Mouse (Mus musculus) hindbrain, embryonic 15.5 days (tissue): ENCODE measurements around the gene Zbtb32. TPM values are rescaled to one million over a fixed set of nuclear protein-coding genes. Genes with fewer than 3 reads are reported as not detected.

Experiments
- ATAC-seq: fragments of 200-750 bp; cut with Nextera tagmentation; 2 replicates; pipeline ENCODE4 v1.8.0; 2017; ENCODE audit warnings: low read depth, moderate number of reproducible peaks, moderate TSS enrichment; ENCODE audit not compliant: low FRiP score
- H3K27ac ChIP-seq: fragments of 300-500 bp; sonication (generic); replicated peaks from 2 replicates; pipeline ENCODE4 v1.5.1; 2015; ENCODE audit warnings: mild to moderate bottlenecking, inconsistent platforms
- H3K27me3 ChIP-seq: fragments of 300-500 bp; sonication (generic); 2 replicates; pipeline ENCODE4 v1.6.1; 2015; ENCODE audit warnings: control low read depth, inconsistent platforms
- H3K36me3 ChIP-seq: fragments of 300-500 bp; sonication (generic); 2 replicates; pipeline ENCODE4 v1.6.1; 2015; ENCODE audit warnings: control low read depth, inconsistent platforms
- H3K4me1 ChIP-seq: fragments of 300-500 bp; sonication (generic); replicated peaks from 2 replicates; pipeline ENCODE4 v1.6.1; 2015; ENCODE audit warnings: control low read depth, inconsistent platforms
- H3K4me2 ChIP-seq: fragments of 300-500 bp; sonication (generic); 2 replicates; pipeline ENCODE4 v1.6.1; 2015; ENCODE audit warnings: moderate library complexity, mild to moderate bottlenecking, inconsistent platforms
- H3K4me3 ChIP-seq: fragments of 300-500 bp; sonication (generic); 2 replicates; pipeline ENCODE4 v1.5.1; 2015; ENCODE audit warnings: mild to moderate bottlenecking, inconsistent platforms
- H3K9ac ChIP-seq: fragments of 300-500 bp; sonication (generic); 2 replicates; pipeline ENCODE4 v1.6.1; 2015; ENCODE audit warnings: inconsistent platforms
- H3K9me3 ChIP-seq: fragments of 300-500 bp; sonication (generic); 2 replicates; pipeline ENCODE4 v1.6.1; 2016; ENCODE audit warnings: control low read depth, inconsistent platforms
- WGBS: fragments of 180-500 bp; shearing (Covaris S2); methylation state at CpG from one replicate; pipeline ENCODE4 v1.1.7; 2015; 5-methylcytosine and 5-hydroxymethylcytosine counted together
- polyA plus RNA-seq: library from polyadenylated mRNA; unstranded; fragments of >200 nt; fragmentation: Nextera tagmentation; extraction: Ambion mirVana; gene quantifications from 2 replicates; pipeline ENCODE4 v1.2.1, GENCODE M21; 2015

Gene Zbtb32
- 0.10 and 0.37 TPM in 2 replicates for polyA plus RNA-seq

DNA sequence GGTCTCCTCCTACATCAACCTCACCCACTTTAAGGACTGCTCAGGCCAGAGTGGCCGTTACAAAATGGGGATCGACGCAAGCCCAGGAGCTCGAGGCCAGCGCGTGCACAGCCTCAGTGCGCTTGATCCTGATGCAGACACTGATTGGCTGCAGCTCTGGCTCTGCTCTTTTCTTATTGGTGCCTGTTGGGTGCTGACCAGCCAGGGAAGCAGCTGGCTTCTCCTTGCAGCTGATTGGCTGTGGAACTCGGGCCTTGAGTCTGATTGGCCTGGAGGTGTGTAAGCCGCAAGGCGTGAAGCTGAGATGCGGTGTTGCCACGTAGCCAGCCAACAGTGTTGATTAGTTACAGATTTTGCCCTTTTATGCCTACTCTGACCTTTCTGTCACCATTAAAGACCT is at the start of gene Zbtb32:
Gene Zbtb32, minus strand, starts transcription at position 124 of the 400 bp plus-strand sequence.
- no peaks in the 10 kb centered on the region for H3K27me3 ChIP-seq
- peak within 1 kb of the TSS; percentile 50 for H3K4me2 ChIP-seq
- 91% methylated on average over 12 of the region's 12 CpGs for WGBS
- peak within 1 kb of the TSS; percentile 23 for H3K4me3 ChIP-seq
- H3K36me3 ChIP-seq: no peaks in the 10 kb centered on the region
- H3K4me1 ChIP-seq: peaks cover 14% of the 10 kb centered on the region
- H3K27ac ChIP-seq: peak within 1 kb of the TSS; percentile 27; the same call in 1 of the 2 replicates
- no peaks in the 10 kb centered on the region for H3K9me3 ChIP-seq
- no peak within 1 kb of the TSS for H3K9ac ChIP-seq
- ATAC-seq: no peak

DNA sequence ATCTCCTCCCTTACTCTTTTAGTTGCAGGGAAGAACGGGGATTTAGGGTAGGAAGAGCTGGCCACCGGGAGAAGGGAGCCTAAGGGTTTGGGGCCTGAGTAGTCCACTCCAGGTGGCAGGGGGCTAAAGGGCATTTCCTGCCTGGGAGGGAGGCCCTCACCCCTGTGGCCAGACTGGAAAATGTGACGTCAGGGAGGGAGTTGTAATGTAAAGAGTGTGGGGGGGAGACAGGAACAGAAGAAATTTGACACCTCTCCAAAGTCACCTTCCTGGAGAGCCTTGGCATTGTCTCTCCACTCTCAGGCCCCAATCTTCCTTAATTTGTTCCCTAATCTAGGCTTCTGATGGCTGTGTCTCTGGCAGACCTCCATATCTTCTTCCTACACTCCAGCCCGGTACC is 40.4 kb upstream of the Zbtb32 start:
- ATAC-seq: no peak
- H3K36me3 ChIP-seq: peaks cover 43% of the 10 kb centered on the region
- no peak overlapping the region for H3K27ac ChIP-seq
- H3K27me3 ChIP-seq: peaks cover 33% of the 10 kb centered on the region
- H3K4me1 ChIP-seq: peaks cover 5% of the 10 kb centered on the region
- no peak overlapping the region for H3K9ac ChIP-seq
- H3K4me3 ChIP-seq: no peak overlapping the region
- H3K4me2 ChIP-seq: no peak overlapping the region
- 21% methylated on average over 4 of the region's 4 CpGs for WGBS
- no peaks in the 10 kb centered on the region for H3K9me3 ChIP-seq

DNA sequence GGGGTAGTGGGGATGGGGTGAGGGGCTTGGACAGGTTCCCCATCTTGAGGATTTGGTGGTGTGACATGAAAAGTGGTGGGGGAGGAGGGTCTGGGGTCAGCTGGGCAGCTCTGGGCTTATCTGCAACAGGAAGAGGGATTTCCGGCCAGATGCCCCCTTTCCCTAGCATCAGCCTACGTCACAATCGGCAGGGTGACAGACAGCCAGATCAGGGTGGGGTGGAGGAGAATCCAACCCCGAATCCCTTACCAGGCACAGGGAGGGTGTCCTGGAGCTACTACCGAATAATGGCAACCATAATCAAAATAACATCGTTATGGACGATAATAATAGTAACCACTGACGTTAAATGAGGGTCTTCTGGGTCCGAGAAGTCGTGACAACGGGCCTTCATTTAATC is 37.7 kb upstream of the Zbtb32 start:
- H3K4me1 ChIP-seq: peaks cover 5% of the 10 kb centered on the region
- no peak for ATAC-seq
- H3K9me3 ChIP-seq: no peaks in the 10 kb centered on the region
- H3K27me3 ChIP-seq: peaks cover 55% of the 10 kb centered on the region
- WGBS: 31% methylated on average over 11 of the region's 11 CpGs
- H3K4me2 ChIP-seq: no peak overlapping the region
- no peak overlapping the region for H3K27ac ChIP-seq
- no peak overlapping the region for H3K9ac ChIP-seq
- no peak overlapping the region for H3K4me3 ChIP-seq
- H3K36me3 ChIP-seq: peaks cover 16% of the 10 kb centered on the region

GRCm38 (mm10) chr7:30635752-30636151 is 37.0 kb upstream of the Zbtb32 start, which contains the start of gene Etv2:
Etv2 (minus strand) TSS chr7:30635852.
- 2% methylated on average over 5 of the region's 5 CpGs for WGBS

DNA sequence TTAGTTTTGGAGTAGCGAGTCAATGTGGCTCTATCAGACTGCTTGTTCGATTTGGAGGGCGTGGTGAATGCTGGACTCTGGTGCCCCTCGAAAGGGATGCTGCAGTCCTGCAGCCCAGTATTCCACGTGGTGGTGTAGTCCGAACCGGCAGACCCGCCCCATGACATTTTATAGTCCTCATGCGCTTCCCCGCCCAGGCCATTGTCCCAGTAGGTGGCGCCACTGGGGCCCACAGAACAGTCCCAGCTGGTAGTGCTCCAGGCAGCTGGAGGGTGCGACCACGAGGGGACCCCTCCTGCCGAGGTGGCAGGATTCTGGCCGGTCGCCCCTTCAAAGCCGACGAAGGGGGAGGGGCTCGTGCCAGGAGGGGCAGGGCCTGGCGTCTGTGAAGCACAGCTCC is 35.9 kb upstream of the Zbtb32 start:
- ATAC-seq: peak; percentile 27; the same call in 1 of the 2 replicates
- Histone ChIP-seq H3K9ac (no peak overlapping the region), H3K27ac (no peak overlapping the region), H3K9me3 (no peaks in the 10 kb centered on the region), H3K4me2 (peak overlapping the region; percentile 34), H3K36me3 (no peaks in the 10 kb centered on the region), H3K27me3 (peaks cover 70% of the 10 kb centered on the region), H3K4me3 (peak overlapping the region; percentile 6), H3K4me1 (peaks cover 5% of the 10 kb centered on the region)
- WGBS: 0% methylated on average over 20 of the region's 20 CpGs

More at GRCm38 (mm10) chr7:30635752-30636151, 37.0 kb upstream of the Zbtb32 start, which contains the start of gene Etv2:
- no peaks in the 10 kb centered on the region for H3K9me3 ChIP-seq
- peaks cover 9% of the 10 kb centered on the region for H3K36me3 ChIP-seq
- peaks cover 5% of the 10 kb centered on the region for H3K4me1 ChIP-seq
- peak within 1 kb of the TSS; percentile 34 for H3K4me2 ChIP-seq
- peaks cover 60% of the 10 kb centered on the region for H3K27me3 ChIP-seq
- no peak within 1 kb of the TSS for H3K27ac ChIP-seq
- H3K4me3 ChIP-seq: peak within 1 kb of the TSS; percentile 6
- H3K9ac ChIP-seq: no peak within 1 kb of the TSS
- no peak for ATAC-seq

DNA sequence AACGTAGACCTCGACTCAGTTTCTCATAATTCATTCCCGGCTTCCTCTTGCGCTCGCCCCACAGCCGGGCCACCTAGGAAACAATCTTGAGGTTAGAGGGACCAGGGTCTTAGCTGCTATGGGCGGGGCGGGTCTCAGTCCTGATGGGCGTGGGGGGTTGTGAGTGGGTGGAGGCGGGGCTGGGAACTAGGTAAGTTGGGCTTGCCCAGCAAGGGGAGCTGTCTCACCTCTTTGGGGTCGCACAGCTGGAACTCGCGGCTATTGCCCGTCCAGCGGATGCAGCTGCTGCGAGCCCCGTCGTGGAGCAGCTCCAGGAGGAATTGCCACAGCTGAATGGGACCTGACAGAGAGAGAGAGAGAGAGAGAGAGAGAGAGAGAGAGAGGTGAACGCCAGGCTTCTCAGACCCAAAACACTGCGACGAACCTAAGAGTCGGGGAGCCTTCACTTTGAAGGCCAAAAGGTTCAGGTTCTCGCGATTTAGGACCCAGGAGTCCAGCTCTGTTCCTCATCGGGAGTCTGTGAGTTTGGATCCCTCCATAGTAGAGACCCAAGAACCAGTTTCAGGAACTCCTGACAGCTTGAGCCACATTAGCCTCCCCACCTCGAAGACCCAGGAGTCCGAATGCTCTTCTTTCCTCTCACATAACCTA is 35.2 kb upstream of the Zbtb32 start:
- ATAC-seq: no peak
- H3K4me1 ChIP-seq: peaks cover 5% of the 10 kb centered on the region
- no peaks in the 10 kb centered on the region for H3K36me3 ChIP-seq
- WGBS: 5% methylated on average over 27 of the region's 27 CpGs
- no peak overlapping the region for H3K9ac ChIP-seq
- no peaks in the 10 kb centered on the region for H3K9me3 ChIP-seq
- no peak overlapping the region for H3K4me2 ChIP-seq
- peaks cover 77% of the 10 kb centered on the region for H3K27me3 ChIP-seq
- H3K4me3 ChIP-seq: no peak overlapping the region
- H3K27ac ChIP-seq: no peak overlapping the region

GRCm38 (mm10) chr7:30629013-30629412 is 30.3 kb upstream of the Zbtb32 start:
- no peaks in the 10 kb centered on the region for H3K9me3 ChIP-seq
- H3K4me3 ChIP-seq: no peak overlapping the region
- no peak overlapping the region for H3K9ac ChIP-seq
- H3K27ac ChIP-seq: no peak overlapping the region
- peaks cover 12% of the 10 kb centered on the region for H3K4me1 ChIP-seq
- H3K36me3 ChIP-seq: 0 out of 2 replicates have a peak, but pooled peaks cover 5% of the 10 kb centered on the region
- H3K27me3 ChIP-seq: peaks cover 43% of the 10 kb centered on the region
- no peak overlapping the region for H3K4me2 ChIP-seq
- ATAC-seq: no peak

DNA sequence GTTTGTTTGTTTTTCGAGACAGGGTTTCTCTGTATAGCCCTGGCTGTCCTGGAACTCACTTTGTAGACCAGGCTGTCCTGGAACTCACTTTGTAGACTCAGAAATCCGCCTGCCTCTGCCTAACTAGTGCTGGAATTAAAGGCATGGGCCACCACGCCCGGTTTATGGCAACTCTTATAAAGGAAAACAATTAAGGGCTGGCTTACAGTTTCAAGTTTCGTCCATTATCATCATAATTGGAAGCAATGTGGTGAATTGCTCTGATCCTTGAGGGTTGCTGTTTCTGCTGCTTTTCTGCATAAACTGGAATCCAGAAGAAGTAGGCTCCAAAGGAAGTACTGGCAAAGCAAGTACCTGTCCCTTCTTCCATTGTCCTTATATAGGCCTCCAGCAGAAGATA is 27.9 kb upstream of the Zbtb32 start:
- no peak; the same call in 1 of the 2 replicates for ATAC-seq
- Histone ChIP-seq H3K9ac (no peak overlapping the region), H3K36me3 (peaks cover 22% of the 10 kb centered on the region), H3K27ac (no peak overlapping the region), H3K4me2 (peak overlapping the region; percentile 68; the same call in 1 of the 2 replicates), H3K27me3 (peaks cover 23% of the 10 kb centered on the region), H3K4me1 (peaks cover 12% of the 10 kb centered on the region), H3K4me3 (no peak overlapping the region), H3K9me3 (no peaks in the 10 kb centered on the region)
- 85% methylated on average over 5 of the region's 5 CpGs for WGBS

DNA sequence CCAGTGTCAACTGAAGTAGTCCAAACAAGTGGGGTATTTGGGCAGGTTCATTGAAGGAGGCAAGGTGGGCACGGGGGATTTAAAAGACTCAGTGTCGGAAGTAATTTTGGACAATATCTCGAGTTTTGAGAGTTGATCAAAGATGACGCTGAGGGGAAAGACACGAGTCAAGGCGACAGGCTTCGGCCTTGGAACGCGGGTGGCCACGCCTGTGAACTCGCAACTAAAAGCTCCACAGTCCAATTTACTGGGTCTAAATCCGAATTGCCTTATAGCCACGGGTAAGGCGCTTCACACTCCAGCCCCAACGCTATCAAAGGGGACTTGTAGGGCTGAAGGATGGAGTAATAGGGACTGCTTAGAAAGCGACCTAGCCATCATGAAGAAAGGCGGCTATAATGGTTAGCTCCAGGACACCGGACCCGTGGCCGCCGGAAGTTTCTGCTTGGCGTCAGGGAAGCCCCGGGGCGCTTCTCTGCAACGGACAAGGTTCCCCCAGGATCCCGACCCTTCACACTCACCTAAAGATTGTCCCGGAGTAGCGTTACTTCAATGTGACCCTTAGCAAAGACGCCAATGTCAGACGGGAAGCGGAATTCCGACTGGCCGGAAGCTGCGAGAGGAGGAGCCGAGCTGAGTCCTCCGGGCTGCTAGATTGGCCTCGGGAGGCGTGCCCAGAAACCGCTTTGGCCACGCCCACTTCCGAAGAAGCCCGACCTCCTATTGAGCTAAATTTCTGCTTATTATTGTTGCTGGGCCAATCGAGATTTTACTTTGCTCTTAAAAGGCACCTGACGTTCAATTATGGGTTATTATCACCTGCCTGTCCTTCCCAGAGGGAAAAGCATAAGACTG is 27.0 kb upstream of the Zbtb32 start, which contains the start of gene Cox6b1:
Gene Cox6b1, minus strand, starts transcription at position 622 of the 855 bp plus-strand sequence.
- peak within 1 kb of the TSS; percentile 80 for H3K4me3 ChIP-seq
- peaks cover 22% of the 10 kb centered on the region for H3K36me3 ChIP-seq
- peak within 1 kb of the TSS; percentile 74 for H3K27ac ChIP-seq
- ATAC-seq: peak; percentile 88
- no peaks in the 10 kb centered on the region for H3K9me3 ChIP-seq
- H3K27me3 ChIP-seq: peaks cover 17% of the 10 kb centered on the region; the same call in 1 of the 2 replicates
- peak within 1 kb of the TSS; percentile 68 for H3K4me2 ChIP-seq
- H3K9ac ChIP-seq: peak within 1 kb of the TSS; percentile 70
- peaks cover 12% of the 10 kb centered on the region for H3K4me1 ChIP-seq
- WGBS: 2% methylated on average over 44 of the region's 44 CpGs

- Histone ChIP-seq H3K27me3 (no peaks in the 10 kb centered on the region), H3K27ac (no peak overlapping the region), H3K9ac (no peak overlapping the region), H3K4me3 (no peak overlapping the region), H3K36me3 (peaks cover 68% of the 10 kb centered on the region), H3K4me1 (0 out of 2 replicates have a peak, but pooled peaks cover under 1% of the 10 kb centered on the region), H3K9me3 (no peaks in the 10 kb centered on the region), H3K4me2 (no peak overlapping the region)
- 85% methylated on average over 3 of the region's 3 CpGs for WGBS
- ATAC-seq: no peak
Measured at GRCm38 (mm10) chr7:30619202-30619601, 20.5 kb upstream of the Zbtb32 start.

GRCm38 (mm10) chr7:30618658-30619057 is 19.9 kb upstream of the Zbtb32 start:
- Histone ChIP-seq H3K4me1 (no peaks in the 10 kb centered on the region), H3K27ac (no peak overlapping the region), H3K9ac (no peak overlapping the region), H3K27me3 (no peaks in the 10 kb centered on the region), H3K4me3 (no peak overlapping the region), H3K36me3 (peaks cover 66% of the 10 kb centered on the region), H3K9me3 (no peaks in the 10 kb centered on the region), H3K4me2 (no peak overlapping the region)
- ATAC-seq: no peak
- 96% methylated on average over 9 of the region's 9 CpGs for WGBS
